8 mouse cellular contexts compared by ENCODE assay signal in genomic region chr1:170174814-170175332, GRCm38 (mm10). TPM values are rescaled to one million over a fixed set of nuclear protein-coding genes. Genes with fewer than 3 reads are reported as not detected.
DNase-seq lines count a peak whose midpoint lies in the region; ATAC-seq and TF ChIP-seq lines count a peak whose summit lies in the region.

Uap1 (minus strand) TSS chr1:170174957.

- H3K79me2 ChIP-seq in CH12.LX (replicated peaks; ENCODE audit: control insufficient read depth, extremely low read depth, insufficient read depth, poor library complexity, severe bottlenecking): peaks cover 39% of the 10 kb centered on the region

- peak; percentile 97 for DNase-seq in CH12.LX (ENCODE audit: extremely low read depth)
- DNase-seq in c-Kit-positive CD71-positive TER-119-negative erythroid progenitor cells, embryonic 14.5 days (ENCODE audit: low read depth): peak; percentile 93
- peak; percentile 98 for DNase-seq in forebrain, embryonic 11.5 days (ENCODE audit: low spot score)
- peak; percentile 98 to 99 for DNase-seq in kidney, postnatal 36 days
- DNase-seq in telencephalon, adult 2 months (ENCODE audit: low read depth, low spot score): peak; percentile 96

- in situ Hi-C loops in CH12.LX (cut with MboI; ENCODE audit: low pct_ligation_motif_present, low pct_unique_long_range_greater_than_20kb, low sequenced_read_pairs): loop anchor here (25.0 kb wide), 1 partner anchor 638 kb away; the partner anchor contains the start of gene Nuf2

- under 1% methylated on average over 41 of the region's 52 CpGs for whole genome bisulfite sequencing in forebrain, embryonic 11.5 days
- WGBS in heart, embryonic 16.5 days: 0% methylated on average over 52 of the region's 52 CpGs
- under 1% methylated on average over 52 of the region's 52 CpGs for WGBS in liver, embryonic 15.5 days (ENCODE audit: insufficient replicate concordance)
- under 1% methylated on average over 52 of the region's 52 CpGs for WGBS in neural tube, embryonic 12.5 days

- peak within 1 kb of the TSS; percentile 85 to 91 (median 86) for H3K4me3 ChIP-seq in CH12.LX (replicated peaks in 1 of 3; ENCODE audit: low read depth in 2 of 3, low read length in 2 of 3, poor library complexity in 1 of 3)
- peak within 1 kb of the TSS; percentile 83 for H3K4me3 ChIP-seq in forebrain, embryonic 11.5 days (ENCODE audit: low read depth, low read length)
- H3K4me3 ChIP-seq in heart, embryonic 16.5 days (ENCODE audit: low read length): peak within 1 kb of the TSS; percentile 86
- peak within 1 kb of the TSS; percentile 93 for H3K4me3 ChIP-seq in liver, embryonic 15.5 days (replicated peaks)
- H3K4me3 ChIP-seq in neural tube, embryonic 12.5 days: peak within 1 kb of the TSS; percentile 75

- TF ChIP-seq CTCF in CH12.LX (conservative IDR thresholded peaks at IDR 0.05 in 1 of 2, IDR thresholded peaks at IDR 0.05 in 1 of 2; ENCODE audit: low read depth in 2 of 2, low read length in 2 of 2): peak in 1 of 2 experiments; percentile 58; a peak in 2 of 4 replicates

- peaks cover 2% of the 10 kb centered on the region for H3K27me3 ChIP-seq in CH12.LX (replicated peaks)
- H3K27me3 ChIP-seq in forebrain, embryonic 11.5 days (ENCODE audit: control insufficient read depth, insufficient read depth, low read length): no peaks in the 10 kb centered on the region
- H3K27me3 ChIP-seq in heart, embryonic 16.5 days (ENCODE audit: control insufficient read depth, insufficient read depth, low read length): no peaks in the 10 kb centered on the region
- H3K27me3 ChIP-seq in liver, embryonic 15.5 days: no peaks in the 10 kb centered on the region
- H3K27me3 ChIP-seq in neural tube, embryonic 12.5 days (replicated peaks): no peaks in the 10 kb centered on the region

- dilution Hi-C loops in CH12.LX (cut with MboI; ENCODE audit: extremely low pct_ligation_motif_present, extremely low pct_unique_long_range_greater_than_20kb, low sequenced_read_pairs): no loop called here

- H3K36me3 ChIP-seq in CH12.LX (replicated peaks in 1 of 2; ENCODE audit: control insufficient read depth in 1 of 2, insufficient read depth in 1 of 2, low read length in 1 of 2): peaks cover 1 to 8% of the 10 kb centered on the region in 2 experiments
- H3K36me3 ChIP-seq in forebrain, embryonic 11.5 days (ENCODE audit: control insufficient read depth, insufficient read depth, low read length): no peaks in the 10 kb centered on the region
- no peaks in the 10 kb centered on the region for H3K36me3 ChIP-seq in heart, embryonic 16.5 days (ENCODE audit: control insufficient read depth, insufficient read depth)
- H3K36me3 ChIP-seq in liver, embryonic 15.5 days (replicated peaks): no peaks in the 10 kb centered on the region
- H3K36me3 ChIP-seq in neural tube, embryonic 12.5 days: no peaks in the 10 kb centered on the region

- TF ChIP-seq RAD21 in CH12.LX (IDR thresholded peaks at IDR 0.05; ENCODE audit: low read depth, low read length): peak; percentile 3

- H3K9ac ChIP-seq in CH12.LX (ENCODE audit: insufficient read depth, low read depth): peak within 1 kb of the TSS; percentile 74
- H3K9ac ChIP-seq in forebrain, embryonic 11.5 days (ENCODE audit: low read length): peak within 1 kb of the TSS; percentile 77
- H3K9ac ChIP-seq in heart, embryonic 16.5 days (ENCODE audit: low read length): peak within 1 kb of the TSS; percentile 90
- peak within 1 kb of the TSS; percentile 89 for H3K9ac ChIP-seq in liver, embryonic 15.5 days
- peak within 1 kb of the TSS; percentile 75 for H3K9ac ChIP-seq in neural tube, embryonic 12.5 days

- peaks cover 8 to 43% of the 10 kb centered on the region in 2 experiments for H3K4me1 ChIP-seq in CH12.LX (ENCODE audit: control insufficient read depth in 1 of 2, insufficient read depth in 2 of 2)
- no peaks in the 10 kb centered on the region; the same call in 1 of the 2 replicates for H3K4me1 ChIP-seq in forebrain, embryonic 11.5 days (replicated peaks; ENCODE audit: control insufficient read depth, insufficient read depth, low read length)
- H3K4me1 ChIP-seq in heart, embryonic 16.5 days (ENCODE audit: control insufficient read depth, insufficient read depth, low read length): peaks cover 16% of the 10 kb centered on the region
- H3K4me1 ChIP-seq in liver, embryonic 15.5 days (replicated peaks): peaks cover 41% of the 10 kb centered on the region
- peaks cover 8% of the 10 kb centered on the region for H3K4me1 ChIP-seq in neural tube, embryonic 12.5 days

- no peak for TF ChIP-seq EP300 in CH12.LX (IDR thresholded peaks at IDR 0.05; ENCODE audit: low read length)

- ATAC-seq in forebrain, embryonic 11.5 days (replicated peaks; ENCODE audit: low FRiP score): peak; percentile 99
- ATAC-seq in heart, embryonic 16.5 days (replicated peaks; ENCODE audit: extremely low read depth, insufficient read depth, low FRiP score): peak; percentile 99
- peak; percentile 96 for ATAC-seq in liver, embryonic 15.5 days (ENCODE audit: insufficient read depth)
- peak; percentile 99 for ATAC-seq in neural tube, embryonic 12.5 days (ENCODE audit: low FRiP score, low read depth)

- H3K9me3 ChIP-seq in CH12.LX (replicated peaks; ENCODE audit: low read length): no peaks in the 10 kb centered on the region
- H3K9me3 ChIP-seq in forebrain, embryonic 11.5 days (ENCODE audit: control insufficient read depth, low read length): no peaks in the 10 kb centered on the region
- no peaks in the 10 kb centered on the region for H3K9me3 ChIP-seq in heart, embryonic 16.5 days (replicated peaks; ENCODE audit: control insufficient read depth, low read length)
- H3K9me3 ChIP-seq in liver, embryonic 15.5 days (replicated peaks): no peaks in the 10 kb centered on the region
- no peaks in the 10 kb centered on the region for H3K9me3 ChIP-seq in neural tube, embryonic 12.5 days

- TF ChIP-seq POLR2A in CH12.LX (IDR thresholded peaks at IDR 0.05; ENCODE audit: low read depth, low read length): peak; percentile 81

- H3K4me2 ChIP-seq in CH12.LX (ENCODE audit: insufficient read depth, low read depth, poor library complexity, severe bottlenecking): peak within 1 kb of the TSS; percentile 96
- peak within 1 kb of the TSS; percentile 82 for H3K4me2 ChIP-seq in forebrain, embryonic 11.5 days (ENCODE audit: low read depth, low read length, severe bottlenecking)
- peak within 1 kb of the TSS; percentile 84 for H3K4me2 ChIP-seq in heart, embryonic 16.5 days (ENCODE audit: low read depth, low read length)
- H3K4me2 ChIP-seq in liver, embryonic 15.5 days: peak within 1 kb of the TSS; percentile 91
- peak within 1 kb of the TSS; percentile 78 for H3K4me2 ChIP-seq in neural tube, embryonic 12.5 days (replicated peaks)

- H3K27ac ChIP-seq in CH12.LX (ENCODE audit: insufficient read depth, low read depth): peak within 1 kb of the TSS; percentile 60
- peak within 1 kb of the TSS; percentile 51 for H3K27ac ChIP-seq in forebrain, embryonic 11.5 days (ENCODE audit: low read depth, low read length)
- peak within 1 kb of the TSS; percentile 94 for H3K27ac ChIP-seq in heart, embryonic 16.5 days (ENCODE audit: low read length)
- H3K27ac ChIP-seq in liver, embryonic 15.5 days (replicated peaks): peak within 1 kb of the TSS; percentile 93
- H3K27ac ChIP-seq in neural tube, embryonic 12.5 days: peak within 1 kb of the TSS; percentile 68; the same call in 1 of the 2 replicates

TF ChIP-seq in CH12.LX, 34 proteins besides CTCF, POLR2A, EP300 and RAD21 (continues in another document):
- peak; percentile 43; the same call in 1 of the 2 replicates for TF ChIP-seq NRF1 (IDR thresholded peaks at IDR 0.05; ENCODE audit: low read depth, low read length)
- peak; percentile 63; the same call in 1 of the 2 replicates for TF ChIP-seq SIN3A (IDR thresholded peaks at IDR 0.05; ENCODE audit: low read length)
- TF ChIP-seq ZKSCAN1 (IDR thresholded peaks at IDR 0.05; ENCODE audit: borderline replicate concordance, low read depth, low read length): no peak
- TF ChIP-seq ETS1 (conservative IDR thresholded peaks at IDR 0.05; ENCODE audit: low read depth, low read length): peak; percentile 58; the same call in 1 of the 2 replicates
- TF ChIP-seq USF1 (IDR thresholded peaks at IDR 0.05; ENCODE audit: low read depth, low read length): no peak
- TF ChIP-seq BHLHE40 (IDR thresholded peaks at IDR 0.05; ENCODE audit: low read depth, low read length): no peak
- TF ChIP-seq UBTF (IDR thresholded peaks at IDR 0.05; ENCODE audit: low read depth, low read length): no peak
- no peak for TF ChIP-seq JUND (conservative IDR thresholded peaks at IDR 0.05; ENCODE audit: low read depth, low read length)
- TF ChIP-seq MAFK (IDR thresholded peaks at IDR 0.05; ENCODE audit: insufficient replicate concordance, low read length): no peak
- TF ChIP-seq PAX5 (IDR thresholded peaks at IDR 0.05; ENCODE audit: low read length): no peak
- peak; percentile 79; the same call in 1 of the 2 replicates for TF ChIP-seq MXI1 (IDR thresholded peaks at IDR 0.05; ENCODE audit: low read depth, low read length)
- no peak for TF ChIP-seq CHD1 (IDR thresholded peaks at IDR 0.05; ENCODE audit: low read depth, low read length)
- no peak for TF ChIP-seq GABPA (IDR thresholded peaks at IDR 0.05; ENCODE audit: insufficient replicate concordance, low read depth, low read length)
- no peak for TF ChIP-seq ZNF384 (IDR thresholded peaks at IDR 0.05; ENCODE audit: low read depth, low read length)
- no peak; the same call in 1 of the 2 replicates for TF ChIP-seq SMC3 (IDR thresholded peaks at IDR 0.05; ENCODE audit: low read depth, low read length)
- no peak for TF ChIP-seq JUN (IDR thresholded peaks at IDR 0.05; ENCODE audit: insufficient read depth, low read depth, low read length)
- 0 out of 2 replicates have a peak, but pooled peaks have one; percentile 28 for TF ChIP-seq CHD2 (IDR thresholded peaks at IDR 0.05; ENCODE audit: low read length)
- no peak for TF ChIP-seq E2F4 (IDR thresholded peaks at IDR 0.05; ENCODE audit: insufficient replicate concordance, low read depth, low read length)
- TF ChIP-seq TBP (conservative IDR thresholded peaks at IDR 0.05; ENCODE audit: low read depth, low read length): peak; percentile 42; the same call in 1 of the 2 replicates
- peak; percentile 78; the same call in 1 of the 2 replicates for TF ChIP-seq MAZ (IDR thresholded peaks at IDR 0.05; ENCODE audit: low read depth, low read length)
- TF ChIP-seq ZMIZ1 (IDR thresholded peaks at IDR 0.05; ENCODE audit: low read depth, low read length): no peak; the same call in 1 of the 2 replicates
- TF ChIP-seq NELFE (IDR thresholded peaks at IDR 0.05; ENCODE audit: low read depth, low read length): peak; percentile 75

RNA-seq across cellular contexts. Expression of gene Uap1, which starts in this region (rescaled TPM):
- total RNA-seq in CH12.LX (2012; rRNA removed) (32.2 and 32.7 TPM in 2 replicates), CH12.LX (2014; rRNA removed) (46.3 and 51.8 TPM in 2 replicates)
- polyA plus RNA-seq in CH12.LX (2012; ENCODE audit: insufficient read length, low read depth): 34.1 and 39.4 TPM in 2 replicates
- polyA plus RNA-seq in forebrain, embryonic 11.5 days (2014; fragmentation: Nextera tagmentation; extraction: Ambion mirVana): 59.2 and 65.7 TPM in 2 replicates
- polyA plus RNA-seq in heart, embryonic 16.5 days (2015; fragmentation: Nextera tagmentation; extraction: Ambion mirVana): 42.4 and 48.8 TPM in 2 replicates
- polyA plus RNA-seq in liver, embryonic 15.5 days (2015; fragmentation: Nextera tagmentation; extraction: Ambion mirVana): 29.4 and 33.8 TPM in 2 replicates
- 69.8 TPM in 2 replicates for polyA plus RNA-seq in neural tube, embryonic 12.5 days (2016; fragmentation: Nextera tagmentation; extraction: Ambion mirVana)

Comparison
In these comparisons a context has a peak if more than half of its experiments do, and no peak if none do; other contexts are left out.
1. Peak in every context shown above with its lines: DNase-seq, ATAC-seq, H3K4me3 ChIP-seq and H3K27ac ChIP-seq.